In the genomic region with DNA sequence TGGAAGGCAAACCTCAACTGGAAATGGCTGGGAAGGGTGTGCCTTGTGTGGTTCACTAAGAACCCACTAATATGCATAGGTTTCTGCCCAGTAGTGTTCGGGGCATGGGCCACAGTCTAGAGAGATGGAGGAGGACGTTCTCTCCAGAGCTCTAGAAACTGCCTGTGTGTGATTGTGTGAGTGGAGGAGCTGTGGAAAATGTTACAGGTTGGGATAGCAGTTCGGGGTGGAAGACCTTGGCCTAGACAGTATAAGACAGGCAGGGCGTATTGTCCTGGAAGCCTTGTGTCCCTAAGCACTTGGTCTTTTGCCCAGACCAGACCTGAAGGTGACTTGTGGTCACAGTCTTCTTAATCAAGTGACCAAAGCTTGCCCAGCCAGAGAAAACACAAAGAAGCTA, we compare ENCODE assay signal across 8 mouse cellular contexts. TPM values are rescaled to one million over a fixed set of nuclear protein-coding genes. Genes with fewer than 3 reads are reported as not detected.
DNase-seq lines count a peak whose midpoint lies in the region; ATAC-seq and TF ChIP-seq lines count a peak whose summit lies in the region.

No protein-coding gene starts in this region.

- H3K4me3 ChIP-seq in heart, embryonic 12.5 days = peak overlapping the region; percentile 92
- peak overlapping the region; percentile 90 to 96 for H3K4me3 ChIP-seq in liver, embryonic 14.5 days (ENCODE audit: insufficient read depth in 1 of 2, low read depth in 2 of 2, low read length in 2 of 2)

- no peaks in the 10 kb centered on the region for H3K9me3 ChIP-seq in heart, embryonic 12.5 days (replicated peaks)
- H3K9me3 ChIP-seq in liver, embryonic 14.5 days (ENCODE audit: control insufficient read depth, low read length) = no peaks in the 10 kb centered on the region

- peaks cover 55% of the 10 kb centered on the region for H3K36me3 ChIP-seq in heart, embryonic 12.5 days
- H3K36me3 ChIP-seq in liver, embryonic 14.5 days (replicated peaks; ENCODE audit: control insufficient read depth, insufficient read depth, low read depth) = peaks cover 56% of the 10 kb centered on the region

- no peak for TF ChIP-seq EP300 in liver, embryonic 14.5 days (IDR thresholded peaks at IDR 0.05; ENCODE audit: low read depth)

- H3K9ac ChIP-seq in heart, embryonic 12.5 days = peak overlapping the region; percentile 99
- H3K9ac ChIP-seq in liver, embryonic 14.5 days (replicated peaks) = peak overlapping the region; percentile 78

- peak overlapping the region; percentile 99; the same call in 1 of the 2 replicates for H3K27ac ChIP-seq in heart, embryonic 12.5 days (ENCODE audit: poor library complexity, severe bottlenecking)
- peak overlapping the region; percentile 27; the same call in 1 of the 2 replicates for H3K27ac ChIP-seq in liver, embryonic 14.5 days

- TF ChIP-seq CTCF in liver, embryonic 14.5 days (IDR thresholded peaks at IDR 0.05; ENCODE audit: low read depth) = no peak

- ATAC-seq in heart, embryonic 12.5 days (ENCODE audit: insufficient number of reproducible peaks, low FRiP score) = no peak
- ATAC-seq in liver, embryonic 14.5 days (ENCODE audit: insufficient read depth) = no peak

- H3K27me3 ChIP-seq in heart, embryonic 12.5 days (replicated peaks) = no peaks in the 10 kb centered on the region
- H3K27me3 ChIP-seq in liver, embryonic 14.5 days (ENCODE audit: control insufficient read depth, insufficient read depth, low read length) = no peaks in the 10 kb centered on the region

- DNase-seq in cerebellum, adult 11-12 months = peak; percentile 51
- DNase-seq in cerebellum, postnatal 14 days = no peak
- peak; percentile 42 for DNase-seq in CD4-positive helper T cell, adult 2 months (ENCODE audit: low read depth, low spot score)
- DNase-seq in liver, embryonic 14.5 days (ENCODE audit: low read depth in 3 of 3, low spot score in 3 of 3) = no peak
- no peak for DNase-seq in layer of hippocampus, adult 18-20 months (ENCODE audit: low spot score in 2 of 2)
- no peak for DNase-seq in layer of hippocampus, postnatal 14 days (ENCODE audit: low spot score in 2 of 2)
- DNase-seq in B cell, adult 2 months = no peak

- H3K4me1 ChIP-seq in heart, embryonic 12.5 days (replicated peaks) = peaks cover 63% of the 10 kb centered on the region
- H3K4me1 ChIP-seq in liver, embryonic 14.5 days (replicated peaks; ENCODE audit: control insufficient read depth in 2 of 2, insufficient read depth in 2 of 2, low read length in 1 of 2) = peaks cover 23 to 32% of the 10 kb centered on the region in 2 experiments

- peak overlapping the region; percentile 83 for H3K4me2 ChIP-seq in heart, embryonic 12.5 days
- peak overlapping the region; percentile 99 for H3K4me2 ChIP-seq in liver, embryonic 14.5 days (ENCODE audit: low read depth)

- WGBS in heart, embryonic 12.5 days = 58% methylated on average over 4 of the region's 4 CpGs
- 60% methylated on average over 4 of the region's 4 CpGs for WGBS in liver, embryonic 14.5 days (ENCODE audit: insufficient replicate concordance)

RNA-seq across cellular contexts. Expression of a gene that starts 4.1 kb away (rescaled TPM):
- polyA plus RNA-seq in heart, embryonic 12.5 days (2016; fragmentation: Nextera tagmentation; extraction: Ambion mirVana) = 218 and 232 TPM in 2 replicates
- 110 and 138 TPM in 2 replicates for polyA plus RNA-seq in liver, embryonic 14.5 days (2012; rRNA removed)
- 83.1 and 91.3 TPM in 2 replicates for polyA plus RNA-seq in liver, embryonic 14.5 days (2014; fragmentation: Nextera tagmentation; extraction: Ambion mirVana)
- 100 to 1,000 TPM; 407 to 414 TPM for total RNA-seq in layer of hippocampus, adult 18-20 months (2021)
- 100 to 1,000 TPM; 379 to 416 TPM for total RNA-seq in layer of hippocampus, postnatal 14 days (2021)

RNA-seq across cellular contexts. Expression of a gene that starts 12.6 kb away (rescaled TPM):
- polyA plus RNA-seq in heart, embryonic 12.5 days (2016; fragmentation: Nextera tagmentation; extraction: Ambion mirVana) = 137 and 142 TPM in 2 replicates
- polyA plus RNA-seq in liver, embryonic 14.5 days (2012; rRNA removed) = 62.4 and 62.7 TPM in 2 replicates
- polyA plus RNA-seq in liver, embryonic 14.5 days (2014; fragmentation: Nextera tagmentation; extraction: Ambion mirVana) = 92.5 and 97.4 TPM in 2 replicates
- total RNA-seq in layer of hippocampus, adult 18-20 months (2021) = 10 to 100 TPM; 63.1 to 71.0 TPM
- total RNA-seq in layer of hippocampus, postnatal 14 days (2021) = 10 to 100 TPM; 58.2 to 61.2 TPM

RNA-seq across cellular contexts. Expression of a gene that starts 21.2 kb away (rescaled TPM):
- polyA plus RNA-seq in heart, embryonic 12.5 days (2016; fragmentation: Nextera tagmentation; extraction: Ambion mirVana) = 4.2 and 4.4 TPM in 2 replicates
- 2.3 and 3.3 TPM in 2 replicates for polyA plus RNA-seq in liver, embryonic 14.5 days (2012; rRNA removed)
- 0.98 and 1.1 TPM in 2 replicates for polyA plus RNA-seq in liver, embryonic 14.5 days (2014; fragmentation: Nextera tagmentation; extraction: Ambion mirVana)
- 1 to 10 TPM; 3.5 to 5.6 TPM for total RNA-seq in layer of hippocampus, adult 18-20 months (2021)
- total RNA-seq in layer of hippocampus, postnatal 14 days (2021) = 1 to 10 TPM; 3.9 to 4.2 TPM

RNA-seq across cellular contexts. Expression of a gene that starts 23.7 kb away (rescaled TPM):
- polyA plus RNA-seq in heart, embryonic 12.5 days (2016; fragmentation: Nextera tagmentation; extraction: Ambion mirVana) = 2.7 and 2.8 TPM in 2 replicates
- polyA plus RNA-seq in liver, embryonic 14.5 days (2012; rRNA removed) = 4.3 and 4.7 TPM in 2 replicates
- 4.0 and 4.8 TPM in 2 replicates for polyA plus RNA-seq in liver, embryonic 14.5 days (2014; fragmentation: Nextera tagmentation; extraction: Ambion mirVana)
- total RNA-seq in layer of hippocampus, adult 18-20 months (2021) = 1 to 10 TPM; 2.4 to 3.0 TPM
- total RNA-seq in layer of hippocampus, postnatal 14 days (2021) = 1 to 10 TPM; 2.9 to 3.3 TPM

RNA-seq across cellular contexts. Expression of a gene that starts 45.1 kb away (rescaled TPM):
- 30.0 and 32.1 TPM in 2 replicates for polyA plus RNA-seq in heart, embryonic 12.5 days (2016; fragmentation: Nextera tagmentation; extraction: Ambion mirVana)
- 15.0 and 19.7 TPM in 2 replicates for polyA plus RNA-seq in liver, embryonic 14.5 days (2012; rRNA removed)
- polyA plus RNA-seq in liver, embryonic 14.5 days (2014; fragmentation: Nextera tagmentation; extraction: Ambion mirVana) = 27.0 and 29.6 TPM in 2 replicates
- 10 to 100 TPM; 29.0 to 29.2 TPM for total RNA-seq in layer of hippocampus, adult 18-20 months (2021)
- 10 to 100 TPM; 31.4 to 33.9 TPM for total RNA-seq in layer of hippocampus, postnatal 14 days (2021)

Comparison
In these comparisons a context has a peak if more than half of its experiments do, and no peak if none do; other contexts are left out.
1. DNase-seq: peak in cerebellum, adult 11-12 months (single experiment) and CD4-positive helper T cell, adult 2 months (single experiment); none in cerebellum, postnatal 14 days (0 of 2), liver, embryonic 14.5 days (0 of 3), layer of hippocampus, adult 18-20 months (0 of 2), layer of hippocampus, postnatal 14 days (0 of 2) and B cell, adult 2 months (0 of 2).